Mouse (Mus musculus) limb, embryonic 12.5 days (tissue): ENCODE measurements around the gene Cs. TPM values are rescaled to one million over a fixed set of nuclear protein-coding genes. Genes with fewer than 3 reads are reported as not detected.
A peak's percentile ranks its signal among the peaks of the same experiment; 100 is the strongest.
"Not testable (repeated sequence)": the region's sequence is repeated elsewhere in the genome, so short reads cannot be mapped to it uniquely, and the experiment has no call there.

Source experiments
- ATAC-seq: fragments of 200-750 bp; cut with Nextera tagmentation; 2 replicates; pipeline ENCODE4 v1.8.0; 2017; ENCODE audit warnings: low read depth, moderate TSS enrichment; ENCODE audit not compliant: insufficient number of reproducible peaks, insufficient read depth, low FRiP score, low TSS enrichment
- H3K27ac ChIP-seq: fragments of 300-500 bp; sonication (generic); 2 replicates; pipeline ENCODE4 v1.5.1; 2016; ENCODE audit warnings: mild to moderate bottlenecking, moderate library complexity
- H3K27me3 ChIP-seq: fragments of 300-500 bp; sonication (generic); 2 replicates; pipeline ENCODE4 v1.6.1; 2016; ENCODE audit warnings: mild to moderate bottlenecking, moderate library complexity
- H3K36me3 ChIP-seq: fragments of 300-500 bp; sonication (generic); 2 replicates; pipeline ENCODE4 v1.6.1; 2016; ENCODE audit warnings: mild to moderate bottlenecking, moderate library complexity
- H3K4me1 ChIP-seq: fragments of 300-500 bp; sonication (generic); replicated peaks from 2 replicates; pipeline ENCODE4 v1.6.1; 2016
- H3K4me2 ChIP-seq: fragments of 300-500 bp; sonication (generic); 2 replicates; pipeline ENCODE4 v1.6.1; 2016; ENCODE audit warnings: mild to moderate bottlenecking, moderate library complexity
- H3K4me3 ChIP-seq: fragments of 300-500 bp; sonication (generic); replicated peaks from 2 replicates; pipeline ENCODE4 v1.5.1; 2016; ENCODE audit warnings: mild to moderate bottlenecking
- H3K9ac ChIP-seq: fragments of 300-500 bp; sonication (generic); replicated peaks from 2 replicates; pipeline ENCODE4 v1.6.1; 2016; ENCODE audit warnings: mild to moderate bottlenecking, moderate library complexity
- H3K9me3 ChIP-seq: fragments of 300-500 bp; sonication (generic); 2 replicates; pipeline ENCODE4 v1.6.1; 2016; ENCODE audit warnings: mild to moderate bottlenecking, moderate library complexity
- WGBS: fragments of 180-500 bp; shearing (Covaris S2); methylation state at CpG from one replicate; pipeline ENCODE4 v1.1.7; 2016; 5-methylcytosine and 5-hydroxymethylcytosine counted together
- polyA plus RNA-seq: library from polyadenylated mRNA; unstranded; fragments of >200 nt; fragmentation: Nextera tagmentation; extraction: Ambion mirVana; gene quantifications from 2 replicates; pipeline ENCODE4 v1.2.1, GENCODE M21; 2016

The Cs gene
- polyA plus RNA-seq, 1 experiment from 2014 or later, result 178 TPM

DNA sequence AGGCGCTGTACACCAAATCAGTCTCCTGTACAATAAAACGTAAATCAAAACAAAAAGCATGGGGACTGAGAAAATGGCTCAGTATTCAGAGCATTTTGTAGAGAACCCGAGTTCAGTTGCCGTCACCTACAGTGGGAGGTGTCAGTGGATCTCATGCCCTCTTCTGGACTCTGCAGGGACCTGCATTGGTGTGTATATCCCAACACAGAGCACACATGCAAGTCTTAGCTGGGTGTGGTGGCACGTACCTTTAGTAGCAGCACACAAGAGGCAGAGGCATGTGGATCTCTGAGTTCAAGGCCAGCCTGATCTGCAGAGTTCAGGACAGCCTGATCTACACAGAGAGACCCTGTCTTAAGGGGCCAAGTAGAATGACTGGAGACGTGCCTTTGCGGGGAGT, 27.9 kb upstream of the Cs start:
- H3K36me3 ChIP-seq, result peaks cover 68% of the 10 kb centered on the region
- 87% methylated on average over 7 of the region's 7 CpGs for WGBS
- no peak overlapping the region for H3K9ac ChIP-seq
- no peaks in the 10 kb centered on the region for H3K27me3 ChIP-seq
- no peak overlapping the region for H3K4me3 ChIP-seq
- H3K27ac ChIP-seq, result no peak overlapping the region
- H3K4me1 ChIP-seq, result no peaks in the 10 kb centered on the region
- H3K4me2 ChIP-seq, result no peak overlapping the region
- no peaks in the 10 kb centered on the region for H3K9me3 ChIP-seq
- ATAC-seq, result no peak

DNA sequence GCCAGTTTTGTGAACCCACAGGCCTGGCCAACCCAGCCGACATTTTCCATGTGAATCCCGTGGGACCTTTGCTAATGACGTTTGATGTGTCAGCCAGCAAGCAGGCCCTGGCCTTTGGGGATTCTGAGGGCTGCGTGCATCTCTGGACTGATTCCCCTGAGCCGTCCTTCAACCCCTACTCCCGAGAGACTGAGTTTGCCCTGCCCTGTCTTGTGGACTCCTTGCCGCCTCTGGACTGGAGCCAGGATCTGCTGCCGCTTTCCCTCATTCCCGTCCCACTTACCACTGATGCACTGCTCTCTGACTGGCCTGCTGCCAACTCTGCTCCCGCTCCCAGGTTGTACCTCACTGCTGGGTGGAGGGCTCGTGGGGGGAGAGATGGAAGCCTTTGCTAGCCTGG, 27.4 kb upstream of the Cs start:
- Histone ChIP-seq H3K4me2 (no peak overlapping the region), H3K9ac (peak overlapping the region; percentile 12; the same call in 1 of the 2 replicates), H3K4me1 (no peaks in the 10 kb centered on the region), H3K27me3 (no peaks in the 10 kb centered on the region), H3K4me3 (no peak overlapping the region), H3K36me3 (peaks cover 73% of the 10 kb centered on the region), H3K27ac (no peak overlapping the region), H3K9me3 (no peaks in the 10 kb centered on the region)
- no peak for ATAC-seq
- WGBS, result 86% methylated on average over 11 of the region's 11 CpGs

DNA sequence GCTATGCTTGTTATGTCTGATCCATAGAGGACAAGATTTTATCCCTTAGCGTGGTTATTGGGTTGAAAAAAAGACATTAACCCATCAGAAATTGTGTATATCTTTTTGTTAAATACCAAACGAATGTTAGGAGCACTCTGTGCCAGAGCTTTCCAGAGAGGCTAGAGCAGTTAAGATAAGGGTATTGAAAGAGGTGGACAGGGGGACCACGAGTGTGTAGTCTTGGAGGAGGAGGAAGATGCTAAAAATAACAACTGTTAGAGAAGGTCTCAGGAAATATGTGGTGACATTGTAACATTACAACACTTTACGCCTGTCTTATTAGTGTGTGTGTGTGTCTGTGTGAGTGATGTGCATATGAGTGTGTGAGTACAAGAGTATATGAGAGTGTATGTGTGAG, 26.6 kb upstream of the Cs start:
- Histone ChIP-seq H3K27me3 (no peaks in the 10 kb centered on the region), H3K36me3 (peaks cover 80% of the 10 kb centered on the region)

DNA sequence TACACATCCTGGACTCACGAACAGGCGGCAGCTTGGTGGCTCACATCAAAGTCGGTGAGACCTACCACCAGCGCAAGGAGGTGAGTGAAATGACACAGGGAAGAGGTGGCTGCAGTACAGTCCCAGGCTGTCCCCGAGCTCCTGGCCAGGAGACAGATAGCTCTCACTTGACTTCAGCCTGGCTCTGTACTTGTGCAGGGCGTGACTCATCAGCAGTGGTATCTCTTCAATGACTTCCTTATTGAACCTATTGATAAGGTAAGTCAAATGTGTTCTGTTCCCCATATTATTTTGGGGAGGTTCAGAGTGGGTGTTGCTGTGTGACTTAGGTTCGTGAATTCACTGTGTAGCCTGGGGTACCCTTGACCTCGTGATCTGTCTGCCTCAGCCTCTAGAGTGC, 22.0 kb upstream of the Cs start:
- H3K4me3 ChIP-seq, result no peak overlapping the region
- H3K36me3 ChIP-seq, result peaks cover 92% of the 10 kb centered on the region
- no peaks in the 10 kb centered on the region for H3K27me3 ChIP-seq
- 94% methylated on average over 8 of the region's 8 CpGs for WGBS
- H3K4me2 ChIP-seq, result no peak overlapping the region
- no peak overlapping the region for H3K9ac ChIP-seq
- ATAC-seq, result no peak
- no peak overlapping the region for H3K27ac ChIP-seq
- no peaks in the 10 kb centered on the region for H3K4me1 ChIP-seq
- no peaks in the 10 kb centered on the region for H3K9me3 ChIP-seq

More for the DNA sequence above, 26.6 kb upstream of the Cs start:
- H3K9ac ChIP-seq, result no peak overlapping the region
- no peak overlapping the region for H3K27ac ChIP-seq
- H3K4me1 ChIP-seq, result no peaks in the 10 kb centered on the region
- H3K4me3 ChIP-seq, result no peak overlapping the region
- ATAC-seq, result no peak
- 87% methylated on average over 4 of the region's 4 CpGs for WGBS
- no peak overlapping the region for H3K4me2 ChIP-seq
- H3K9me3 ChIP-seq, result no peaks in the 10 kb centered on the region

DNA sequence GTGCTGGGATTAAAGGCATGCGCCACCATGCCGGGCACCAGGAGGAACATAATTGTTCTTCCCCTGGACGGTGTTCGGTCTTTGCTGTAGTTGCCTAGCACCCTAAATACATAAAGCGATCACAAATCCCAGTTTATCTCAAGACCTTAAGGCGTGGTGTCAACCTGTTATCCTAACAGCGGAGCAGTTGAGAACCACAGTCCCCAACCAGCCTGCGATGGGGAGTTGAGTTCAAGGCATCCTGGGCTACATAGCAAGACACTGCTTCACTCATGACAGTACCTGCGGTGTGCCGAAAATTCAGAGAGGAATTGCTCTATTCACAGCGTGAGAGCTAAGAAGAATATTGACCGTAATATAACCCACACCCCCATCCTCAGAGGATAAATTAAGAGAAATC, 15.9 kb upstream of the Cs start:
- Histone ChIP-seq H3K36me3 (peaks cover 68% of the 10 kb centered on the region), H3K9ac (peak overlapping the region; percentile 96), H3K27me3 (no peaks in the 10 kb centered on the region), H3K9me3 (no peaks in the 10 kb centered on the region), H3K4me3 (peak overlapping the region; percentile 68), H3K4me1 (peaks cover 15% of the 10 kb centered on the region), H3K4me2 (peak overlapping the region; percentile 88), H3K27ac (peak overlapping the region; percentile 97)
- ATAC-seq, result no peak
- WGBS, result 64% methylated on average over 12 of the region's 12 CpGs

DNA sequence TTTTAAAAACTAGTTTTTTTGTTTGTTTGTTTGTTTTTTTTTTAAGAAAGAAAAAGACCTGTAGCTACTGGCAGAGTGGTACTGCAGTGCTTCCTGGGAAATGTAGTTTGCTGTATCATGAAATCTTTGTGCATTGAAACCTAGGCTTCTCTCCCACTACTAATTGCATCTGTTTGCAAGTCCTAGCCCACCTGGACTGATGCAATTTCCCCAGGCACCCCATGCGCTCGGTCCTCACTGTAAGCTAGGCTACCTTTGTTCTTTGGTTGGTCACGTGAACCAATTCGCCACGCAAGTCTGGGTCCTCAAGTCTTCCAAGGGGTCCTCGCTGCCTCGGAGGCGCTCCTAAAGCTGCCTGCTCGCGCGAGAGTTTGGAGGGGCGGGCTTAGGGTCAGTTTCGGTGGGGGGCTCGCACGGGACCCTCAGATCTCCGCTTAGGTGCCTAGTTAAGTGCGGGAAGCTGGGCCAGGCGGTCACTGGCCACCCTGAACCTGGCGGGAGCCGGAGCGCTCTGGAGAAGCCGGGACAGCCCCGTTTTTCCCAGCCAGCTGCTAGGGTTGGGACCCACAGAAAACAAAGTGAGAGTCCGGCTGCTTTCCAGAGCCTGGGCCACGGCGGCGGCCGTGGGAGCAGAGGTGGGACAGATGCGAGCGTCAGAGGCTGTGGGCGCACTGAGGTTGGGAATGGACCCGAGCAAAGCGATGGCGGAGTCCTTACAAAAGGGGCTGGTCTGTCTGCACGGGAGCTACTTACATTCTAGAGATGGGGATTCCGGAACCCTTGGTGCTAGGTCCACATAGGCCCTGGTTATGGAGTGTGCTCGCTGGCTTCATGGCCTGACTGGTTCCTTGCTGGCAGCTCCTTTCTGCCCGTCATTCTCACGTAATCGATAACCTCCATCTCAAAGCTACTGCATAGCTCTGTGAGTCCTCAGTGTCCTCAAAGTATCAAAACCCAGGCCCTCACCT, 15.1 kb upstream of the Cs start, which contains the start of gene Cnpy2:
Gene Cnpy2 (plus strand): TSS at position 319 of the 968 bp plus-strand sequence.
- no peaks in the 10 kb centered on the region for H3K9me3 ChIP-seq
- under 1% methylated on average over 40 of the region's 40 CpGs for WGBS
- peak within 1 kb of the TSS; percentile 68 for H3K4me3 ChIP-seq
- peaks cover 15% of the 10 kb centered on the region for H3K4me1 ChIP-seq
- H3K27ac ChIP-seq, result peak within 1 kb of the TSS; percentile 97
- H3K4me2 ChIP-seq, result peak within 1 kb of the TSS; percentile 88
- no peaks in the 10 kb centered on the region for H3K27me3 ChIP-seq
- peak; percentile 96 for ATAC-seq
- H3K36me3 ChIP-seq, result peaks cover 68% of the 10 kb centered on the region
- H3K9ac ChIP-seq, result peak within 1 kb of the TSS; percentile 96

GRCm38 (mm10) chr10:128323516-128323915, 14.0 kb upstream of the Cs start:
- no peaks in the 10 kb centered on the region for H3K9me3 ChIP-seq
- peaks cover 15% of the 10 kb centered on the region for H3K4me1 ChIP-seq
- peak overlapping the region; percentile 96 for H3K9ac ChIP-seq
- no peak for ATAC-seq
- peak overlapping the region; percentile 88 for H3K4me2 ChIP-seq
- WGBS, result 70% methylated on average over 8 of the region's 8 CpGs
- H3K27me3 ChIP-seq, result no peaks in the 10 kb centered on the region
- H3K27ac ChIP-seq, result peak overlapping the region; percentile 97
- peak overlapping the region; percentile 68 for H3K4me3 ChIP-seq
- H3K36me3 ChIP-seq, result peaks cover 68% of the 10 kb centered on the region

- Histone ChIP-seq H3K9ac (no peak overlapping the region), H3K9me3 (no peaks in the 10 kb centered on the region), H3K27ac (no peak overlapping the region), H3K4me3 (no peak overlapping the region), H3K27me3 (no peaks in the 10 kb centered on the region), H3K4me2 (no peak overlapping the region), H3K36me3 (peaks cover 57% of the 10 kb centered on the region), H3K4me1 (peaks cover 12% of the 10 kb centered on the region)
- WGBS, result 94% methylated on average over 8 of the region's 8 CpGs
- ATAC-seq, result no peak
Observed at GRCm38 (mm10) chr10:128326825-128327224, 10.7 kb upstream of the Cs start.

DNA sequence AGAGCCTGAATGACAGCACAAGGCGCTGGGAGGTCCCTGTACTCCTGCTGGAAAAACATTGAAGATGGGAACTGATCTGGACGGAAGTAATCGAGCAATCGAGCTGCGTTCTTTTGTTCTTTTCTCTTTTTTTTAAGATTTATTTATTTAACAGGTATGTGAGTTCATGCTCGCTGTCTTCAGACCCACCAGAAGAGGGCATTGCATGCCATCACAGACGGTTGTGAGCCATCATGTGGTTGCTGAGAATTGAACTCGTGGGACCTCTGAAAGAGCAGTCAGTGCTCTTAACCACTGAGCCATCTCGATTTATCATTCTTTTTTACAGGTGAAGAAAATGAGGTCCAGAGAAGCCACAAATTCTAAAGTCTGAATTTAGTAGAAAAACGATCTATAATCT, 9.9 kb upstream of the Cs start:
- Histone ChIP-seq H3K4me2 (no peak overlapping the region), H3K9me3 (no peaks in the 10 kb centered on the region), H3K36me3 (peaks cover 57% of the 10 kb centered on the region), H3K27ac (no peak overlapping the region), H3K27me3 (no peaks in the 10 kb centered on the region), H3K9ac (no peak overlapping the region), H3K4me3 (no peak overlapping the region), H3K4me1 (peaks cover 12% of the 10 kb centered on the region)
- ATAC-seq, result no peak
- WGBS, result 94% methylated on average over 10 of the region's 10 CpGs

- WGBS, result 83% methylated on average over 6 of the region's 6 CpGs
- peaks cover 24% of the 10 kb centered on the region for H3K36me3 ChIP-seq
Observed at GRCm38 (mm10) chr10:128332358-128333249, 4.9 kb upstream of the Cs start.

GRCm38 (mm10) chr10:128335582-128335981, 2.0 kb upstream of the Cs start:
- Histone ChIP-seq H3K4me3 (no peak overlapping the region), H3K4me1 (peaks cover 17% of the 10 kb centered on the region), H3K27me3 (no peaks in the 10 kb centered on the region), H3K9ac (no peak overlapping the region), H3K27ac (no peak overlapping the region), H3K9me3 (no peaks in the 10 kb centered on the region), H3K4me2 (no peak overlapping the region), H3K36me3 (peaks cover 12% of the 10 kb centered on the region; the same call in 1 of the 2 replicates)
- ATAC-seq, result no peak
- WGBS, result 3% methylated on average over 4 of the region's 4 CpGs

More at GRCm38 (mm10) chr10:128332358-128333249, 4.9 kb upstream of the Cs start:
- H3K9me3 ChIP-seq, ATAC-seq, H3K4me1 ChIP-seq, H3K27ac ChIP-seq, H3K4me2 ChIP-seq, H3K4me3 ChIP-seq, H3K9ac ChIP-seq, H3K27me3 ChIP-seq: not testable (repeated sequence)
